Comparison of ENCODE assay signal across 8 mouse cellular contexts in the genomic region with DNA sequence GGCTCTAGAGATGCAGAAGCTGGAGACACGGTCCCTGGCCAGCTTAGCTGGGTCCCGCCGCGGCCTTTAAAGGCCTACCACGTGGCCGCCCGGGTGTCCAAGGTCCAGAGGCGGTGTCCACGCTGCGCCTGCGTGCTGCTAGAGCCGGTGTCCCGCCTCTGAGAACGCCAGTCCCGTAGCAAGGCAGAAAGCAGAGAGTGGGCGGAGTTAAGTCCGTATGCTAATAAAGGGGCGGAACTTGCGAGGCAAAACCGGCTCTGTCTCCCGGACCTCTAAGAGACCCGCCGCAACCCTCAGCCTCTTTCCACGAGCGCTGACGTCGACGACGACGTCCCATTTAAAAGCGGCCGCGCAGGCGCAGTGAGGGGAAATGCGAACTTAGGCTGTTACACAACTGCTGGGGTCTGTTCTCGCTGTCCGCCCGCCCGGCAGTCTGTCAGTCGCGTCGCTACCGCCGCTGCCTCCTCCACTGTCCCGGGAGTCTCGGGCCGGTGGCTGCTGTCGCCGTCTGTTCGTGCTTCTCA. TPM values are rescaled to one million over a fixed set of nuclear protein-coding genes. Genes with fewer than 3 reads are reported as not detected.
DNase-seq lines count a peak whose midpoint lies in the region; ATAC-seq and TF ChIP-seq lines count a peak whose summit lies in the region.

Gene Top1, plus strand, starts transcription at position 275 of the 524 bp plus-strand sequence.

- H3K9ac ChIP-seq in lung, postnatal 0 days (replicated peaks; ENCODE audit: low read depth), result peak within 1 kb of the TSS; percentile 100

- peak; percentile 99 for DNase-seq in MN1 (ENCODE audit: low spot score)
- peak; percentile 99 for DNase-seq in cerebellum, adult 9-10 months
- peak; percentile 100 for DNase-seq in hindbrain, embryonic 10.5 days (ENCODE audit: low spot score)
- DNase-seq in layer of hippocampus, adult 9-11 months, result peak; percentile 99
- DNase-seq in lung, postnatal 0 days (ENCODE audit: low spot score), result peak; percentile 100
- DNase-seq in ovary, postnatal 14 days (ENCODE audit: low spot score), result peak; percentile 98
- peak; percentile 98 for DNase-seq in thymus, postnatal 14 days

- peak; percentile 96 for ATAC-seq in frontal cortex, adult (ENCODE audit: low TSS enrichment)
- ATAC-seq in lung, postnatal 0 days, result peak; percentile 98

- peak within 1 kb of the TSS; percentile 100 for H3K27ac ChIP-seq in hindbrain, embryonic 10.5 days
- peak within 1 kb of the TSS; percentile 100 for H3K27ac ChIP-seq in lung, postnatal 0 days (ENCODE audit: low read length)

- peaks cover 29% of the 10 kb centered on the region for H3K4me1 ChIP-seq in hindbrain, embryonic 10.5 days (replicated peaks)
- peaks cover 14% of the 10 kb centered on the region; the same call in 1 of the 2 replicates for H3K4me1 ChIP-seq in lung, postnatal 0 days (ENCODE audit: insufficient read depth, low read depth, low read length)

- H3K36me3 ChIP-seq in hindbrain, embryonic 10.5 days, result peaks cover 15% of the 10 kb centered on the region; the same call in 1 of the 2 replicates
- no peaks in the 10 kb centered on the region for H3K36me3 ChIP-seq in lung, postnatal 0 days (ENCODE audit: insufficient read depth, low read length)

- peak within 1 kb of the TSS; percentile 99 for H3K4me3 ChIP-seq in hindbrain, embryonic 10.5 days
- H3K4me3 ChIP-seq in lung, postnatal 0 days (ENCODE audit: low read depth, low read length), result peak within 1 kb of the TSS; percentile 100

- WGBS in hindbrain, embryonic 10.5 days, result 0% methylated on average over 50 of the region's 50 CpGs
- WGBS in lung, postnatal 0 days, result under 1% methylated on average over 49 of the region's 50 CpGs

- TF ChIP-seq EP300 in lung, postnatal 0 days (IDR thresholded peaks at IDR 0.05), result no peak

- no peaks in the 10 kb centered on the region for H3K9me3 ChIP-seq in hindbrain, embryonic 10.5 days
- no peaks in the 10 kb centered on the region for H3K9me3 ChIP-seq in lung, postnatal 0 days (ENCODE audit: low read length)

- TF ChIP-seq CTCF in lung, postnatal 0 days (IDR thresholded peaks at IDR 0.05), result no peak

- H3K4me2 ChIP-seq in lung, postnatal 0 days (replicated peaks; ENCODE audit: low read depth, low read length), result peak within 1 kb of the TSS; percentile 59

- H3K27me3 ChIP-seq in hindbrain, embryonic 10.5 days (ENCODE audit: insufficient read depth, poor library complexity, severe bottlenecking), result no peaks in the 10 kb centered on the region
- no peaks in the 10 kb centered on the region for H3K27me3 ChIP-seq in lung, postnatal 0 days (replicated peaks; ENCODE audit: insufficient read depth, low read length)

RNA-seq across cellular contexts. Expression of gene Top1, which starts in this region (rescaled TPM):
- 79.4 and 105 TPM in 2 replicates for polyA plus RNA-seq in hindbrain, embryonic 10.5 days (2016; fragmentation: Nextera tagmentation; extraction: Ambion mirVana)
- polyA plus RNA-seq in lung, postnatal 0 days (2015; fragmentation: Nextera tagmentation; extraction: Ambion mirVana), result 38.7 and 51.5 TPM in 2 replicates

Comparison
In these comparisons a context has a peak if more than half of its experiments do, and no peak if none do; other contexts are left out.
1. Peak in every context shown above with its lines: DNase-seq, ATAC-seq, H3K4me3 ChIP-seq and H3K27ac ChIP-seq.